Mouse (Mus musculus) heart, adult 2 months (tissue): ENCODE results near the gene Slc25a29.

ENCODE experiments used
- CTCF ChIP-seq: fragments of 200-600 bp; IDR thresholded peaks from 2 replicates; pipeline ENCODE4 v1.8.1; 2022; ENCODE audit warnings: antibody characterized with exemption, mild to moderate bottlenecking, moderate library complexity
- POLR2A ChIP-seq: fragments of 200-500 bp; IDR thresholded peaks from 2 replicates; pipeline ENCODE4 v1.6.1; 2011; ENCODE audit warnings: mild to moderate bottlenecking, low read depth, low read length, control low read depth; ENCODE audit not compliant: insufficient read depth

GRCm38 (mm10) chr12:108858486-108858885 is 22.8 kb upstream of the Slc25a29 start:
- TF ChIP-seq POLR2A, result no peak
- TF ChIP-seq CTCF, result no peak
